Mouse (Mus musculus): ENCODE results near the gene Col6a5. TPM values are rescaled to one million over a fixed set of nuclear protein-coding genes. Genes with fewer than 3 reads are reported as not detected.

Col6a5 gene
- total RNA-seq, 2 experiments from 2014 or later = 0.27 to 0.53 TPM

GRCm38 (mm10) chr9:105835587-105835986, 124.9 kb downstream of the Col6a5 start:
- intact Hi-C loops (cut with DNase I) = no loop called here
- no peak for DNase-seq (ENCODE audit: low spot score in 2 of 2)

GRCm38 (mm10) chr9:105834799-105835198, 125.6 kb downstream of the Col6a5 start:
- DNase-seq (ENCODE audit: low spot score in 2 of 2) = no peak
- intact Hi-C loops (cut with DNase I) = no loop called here

- DNase-seq (ENCODE audit: low spot score in 2 of 2) = no peak
- intact Hi-C loops (cut with DNase I) = no loop called here
Observed at GRCm38 (mm10) chr9:105831291-105831690, 129.2 kb downstream of the Col6a5 start.

- intact Hi-C loops (cut with DNase I) = no loop called here
- DNase-seq (ENCODE audit: low spot score in 2 of 2) = no peak
Observed at GRCm38 (mm10) chr9:105827791-105828385, 132.6 kb downstream of the Col6a5 start, which contains the start of gene Col6a6. Gene Col6a6 (minus strand): TSS chr9:105828160.

- intact Hi-C loops (cut with DNase I) = no loop called here
- DNase-seq (ENCODE audit: low spot score in 2 of 2) = no peak
Observed at GRCm38 (mm10) chr9:105827076-105827647, 133.3 kb downstream of the Col6a5 start.

- no peak for DNase-seq (ENCODE audit: low spot score in 2 of 2)
- intact Hi-C loops (cut with DNase I) = no loop called here
Observed at GRCm38 (mm10) chr9:105820711-105821110, 139.7 kb downstream of the Col6a5 start.

- no peak for DNase-seq (ENCODE audit: low spot score in 2 of 2)
- intact Hi-C loops (cut with DNase I) = no loop called here
Observed at GRCm38 (mm10) chr9:105819155-105819709, 141.2 kb downstream of the Col6a5 start.

GRCm38 (mm10) chr9:105814436-105814835, 146.0 kb downstream of the Col6a5 start:
- intact Hi-C loops (cut with DNase I) = no loop called here
- no peak for DNase-seq (ENCODE audit: low spot score in 2 of 2)

- intact Hi-C loops (cut with DNase I) = no loop called here
- no peak for DNase-seq (ENCODE audit: low spot score in 2 of 2)
Observed at GRCm38 (mm10) chr9:105811458-105811857, 149.0 kb downstream of the Col6a5 start.

GRCm38 (mm10) chr9:105808920-105809505, 151.4 kb downstream of the Col6a5 start:
- intact Hi-C loops (cut with DNase I) = no loop called here
- DNase-seq (ENCODE audit: low spot score in 2 of 2) = no peak

Other genes with a start within 250 kb of the Col6a5 start
- gene Col6a6, start 132.5 kb downstream of the Col6a5 start, total RNA-seq (2021) = under 1 TPM; 0.34 TPM
- 1 to 10 TPM; 1.8 to 2.7 TPM for gene Col6a4, start 136.1 kb upstream of the Col6a5 start, total RNA-seq (2021)
- gene Glyctk, start 197.5 kb upstream of the Col6a5 start, total RNA-seq (2021) = 1 to 10 TPM; 3.3 to 5.3 TPM
- 100 to 1,000 TPM; 136 to 141 TPM for gene Wdr82, start 210.3 kb upstream of the Col6a5 start, total RNA-seq (2021)
- 10 to 100 TPM; 18.0 to 24.7 TPM for gene Ppm1m, start 239.1 kb upstream of the Col6a5 start, total RNA-seq (2021)
- gene Twf2, start 242.5 kb upstream of the Col6a5 start, total RNA-seq (2021) = 10 to 100 TPM; 55.1 to 59.6 TPM